18 mouse cellular contexts compared by ENCODE assay signal in genomic region chr1:137670650-137671049, GRCm38 (mm10).
DNase-seq lines count a peak whose midpoint lies in the region; ATAC-seq and TF ChIP-seq lines count a peak whose summit lies in the region.
"Had no signal": no experiment of that assay in that cellular context is flagged by ENCODE, and none has a peak within 500 bp of the region (broad histone marks: within the 10 kb centered on the region; RNA-seq: fewer than 3 reads in every experiment).

No protein-coding gene starts in this region.

- ATAC-seq in frontal cortex, adult (ENCODE audit: low TSS enrichment), result peak; percentile 57
- ATAC-seq in heart, embryonic 12.5 days (ENCODE audit: insufficient number of reproducible peaks, low FRiP score), result no peak
- no peak for ATAC-seq in limb, embryonic 14.5 days (ENCODE audit: low FRiP score, low read depth)
- ATAC-seq: inflammation-experienced regulatory T-cells, adult 6 months; liver, postnatal 0 days; midbrain, embryonic 13.5 days had no signal

- no peak for TF ChIP-seq POLR2A in limb, embryonic 14.5 days (IDR thresholded peaks at IDR 0.05; ENCODE audit: borderline replicate concordance, extremely low read depth, insufficient read depth, insufficient read length)

- no peak overlapping the region for H3K4me3 ChIP-seq in heart, embryonic 12.5 days
- H3K4me3 ChIP-seq in limb, embryonic 14.5 days (replicated peaks; ENCODE audit: low read length), result no peak overlapping the region
- H3K4me3 ChIP-seq: forebrain, embryonic 12.5 days; heart, embryonic 13.5 days; midbrain, embryonic 13.5 days; myocyte had no signal

- DNase-seq in frontal cortex, postnatal 25 days (ENCODE audit: low spot score in 2 of 2), result no peak
- peak; percentile 21 to 32 for DNase-seq in heart, postnatal 14 days
- DNase-seq in right cerebral cortex, adult 18-20 months, result peak; percentile 34
- no peak for DNase-seq in right cerebral cortex, postnatal 10 days (ENCODE audit: low spot score in 2 of 2)
- DNase-seq in limb, embryonic 14.5 days (ENCODE audit: low spot score), result no peak
- DNase-seq: B cell, adult 2 months; kidney, adult 8-10 months; kidney, postnatal 36 days; liver; liver, postnatal 0 days; thymus, adult 18-20 months had no signal

- H3K9ac ChIP-seq in heart, embryonic 12.5 days, result no peak overlapping the region
- H3K9ac ChIP-seq in limb, embryonic 14.5 days (ENCODE audit: low read depth, low read length, severe bottlenecking), result no peak overlapping the region
- H3K9ac ChIP-seq: forebrain, embryonic 12.5 days; heart, embryonic 13.5 days; liver, postnatal 0 days; midbrain, embryonic 13.5 days had no signal

- intact Hi-C loops in heart, postnatal 14 days (cut with DNase I), result no loop called here

- no peak overlapping the region for H3K4me2 ChIP-seq in heart, embryonic 12.5 days
- H3K4me2 ChIP-seq in limb, embryonic 14.5 days (replicated peaks; ENCODE audit: low read depth, low read length, severe bottlenecking), result no peak overlapping the region
- H3K4me2 ChIP-seq: forebrain, embryonic 12.5 days; heart, embryonic 13.5 days; midbrain, embryonic 13.5 days had no signal

- H3K9me3 ChIP-seq in heart, embryonic 12.5 days (replicated peaks), result no peaks in the 10 kb centered on the region
- H3K9me3 ChIP-seq in limb, embryonic 14.5 days (ENCODE audit: control insufficient read depth, low read length), result no peaks in the 10 kb centered on the region
- H3K9me3 ChIP-seq: forebrain, embryonic 12.5 days; heart, embryonic 13.5 days; midbrain, embryonic 13.5 days had no signal

- no peaks in the 10 kb centered on the region for H3K36me3 ChIP-seq in heart, embryonic 12.5 days
- H3K36me3 ChIP-seq in limb, embryonic 14.5 days (ENCODE audit: control insufficient read depth, insufficient read depth, low read length), result no peaks in the 10 kb centered on the region
- H3K36me3 ChIP-seq: forebrain, embryonic 12.5 days; heart, embryonic 13.5 days; midbrain, embryonic 13.5 days had no signal

- no peaks in the 10 kb centered on the region for H3K4me1 ChIP-seq in heart, embryonic 12.5 days (replicated peaks)
- H3K4me1 ChIP-seq in limb, embryonic 14.5 days (ENCODE audit: control insufficient read depth, insufficient read depth, low read length), result peaks cover 4% of the 10 kb centered on the region; the same call in 1 of the 2 replicates
- H3K4me1 ChIP-seq: forebrain, embryonic 12.5 days; midbrain, embryonic 13.5 days had no signal

- 72% methylated on average over 5 of the region's 5 CpGs for WGBS in heart, embryonic 12.5 days
- 47% methylated on average over 5 of the region's 5 CpGs for WGBS in limb, embryonic 14.5 days

- H3K27ac ChIP-seq in heart, embryonic 12.5 days (ENCODE audit: poor library complexity, severe bottlenecking), result no peak overlapping the region
- peak overlapping the region; percentile 59; the same call in 1 of the 2 replicates for H3K27ac ChIP-seq in limb, embryonic 14.5 days (replicated peaks; ENCODE audit: low read depth, low read length)
- H3K27ac ChIP-seq: forebrain, embryonic 12.5 days; heart, embryonic 13.5 days; midbrain, embryonic 13.5 days had no signal

- H3K27me3 ChIP-seq in heart, embryonic 12.5 days (replicated peaks), result no peaks in the 10 kb centered on the region
- no peaks in the 10 kb centered on the region for H3K27me3 ChIP-seq in limb, embryonic 14.5 days (ENCODE audit: control insufficient read depth, insufficient read depth, low read length)
- H3K27me3 ChIP-seq: forebrain, embryonic 12.5 days; heart, embryonic 13.5 days; midbrain, embryonic 13.5 days had no signal

Comparison
In these comparisons a context has a peak if more than half of its experiments do, and no peak if none do; other contexts are left out.
1. DNase-seq: peak in heart, postnatal 14 days (2 of 2) and right cerebral cortex, adult 18-20 months (single experiment); none in frontal cortex, postnatal 25 days (0 of 2), right cerebral cortex, postnatal 10 days (0 of 2) and limb, embryonic 14.5 days (single experiment).